Mouse (Mus musculus) kidney, postnatal 25 days (tissue): ENCODE measurements around the gene Fblim1.

ENCODE experiments used
- DNase-seq, 2 experiments: peaks; one replicate each; pipeline ENCODE4 v3.0.0; 2021; ENCODE audit warnings: mixed read lengths in 2 of 2

The Fblim1 gene

DNA sequence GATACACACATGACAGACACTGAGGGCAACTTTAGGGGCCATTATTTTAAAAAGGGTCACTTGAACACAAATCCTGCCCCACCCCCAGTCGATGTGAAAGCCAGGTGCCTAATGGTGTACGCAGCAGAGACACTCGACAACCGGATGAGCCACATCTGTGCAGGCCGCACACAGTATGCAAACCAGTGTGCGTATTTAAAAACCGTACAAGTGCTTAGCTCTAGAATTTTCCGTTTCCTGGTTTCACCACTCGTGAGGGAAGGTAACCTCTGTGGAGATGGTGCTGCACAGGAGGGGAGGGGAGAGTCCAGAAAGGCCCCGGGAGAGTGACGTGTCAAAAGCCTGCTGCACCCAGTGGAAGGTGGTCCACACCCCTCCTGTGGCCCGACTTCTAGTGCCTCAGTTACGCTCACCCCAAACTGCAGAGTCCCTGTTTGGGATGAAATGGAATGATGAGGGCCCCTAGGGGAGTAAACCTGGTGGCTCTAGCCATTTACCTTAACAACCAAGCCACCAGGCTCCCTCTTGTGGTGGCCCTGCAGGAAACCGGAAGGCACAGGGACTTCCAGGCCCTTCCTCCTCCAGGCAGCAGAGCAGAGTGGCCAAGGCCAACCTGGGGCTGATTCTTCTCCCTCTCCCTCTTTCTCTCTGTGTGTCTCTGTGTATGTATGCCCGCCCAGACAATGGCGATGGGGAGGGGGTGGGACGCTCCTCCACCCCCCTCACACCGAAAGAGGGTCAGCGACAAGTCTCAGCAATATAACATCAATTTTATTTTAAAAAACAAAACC, 19.3 kb upstream of the Fblim1 start:
- DNase-seq = peak; percentile 70 to 80

DNA sequence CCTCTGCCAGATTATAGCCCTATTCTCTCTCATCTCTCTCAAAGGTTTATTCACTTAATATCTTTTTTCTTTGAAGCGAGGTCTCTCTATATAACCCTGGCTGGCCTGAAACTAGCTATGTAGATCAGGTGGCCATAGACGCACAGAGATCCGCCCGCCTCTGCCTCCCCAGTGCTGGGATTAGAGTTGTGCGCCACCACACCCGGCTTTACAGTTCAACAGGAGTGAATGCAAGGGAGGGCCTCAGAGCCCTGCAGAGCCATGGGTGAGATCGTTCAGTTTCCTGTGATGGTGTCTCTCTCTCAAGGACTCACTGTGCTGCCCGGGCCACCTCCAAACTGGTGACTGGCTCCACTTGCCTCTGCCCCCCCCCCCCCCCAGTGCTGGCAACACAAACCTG, 18.2 kb upstream of the Fblim1 start:
- no peak for DNase-seq

GRCm38 (mm10) chr4:141623666-141624065, 17.8 kb upstream of the Fblim1 start, which contains the start of gene Slc25a34:
Gene Slc25a34, minus strand, starts transcription at chr4:141623821.
- peak; percentile 83 to 96 for DNase-seq

DNA sequence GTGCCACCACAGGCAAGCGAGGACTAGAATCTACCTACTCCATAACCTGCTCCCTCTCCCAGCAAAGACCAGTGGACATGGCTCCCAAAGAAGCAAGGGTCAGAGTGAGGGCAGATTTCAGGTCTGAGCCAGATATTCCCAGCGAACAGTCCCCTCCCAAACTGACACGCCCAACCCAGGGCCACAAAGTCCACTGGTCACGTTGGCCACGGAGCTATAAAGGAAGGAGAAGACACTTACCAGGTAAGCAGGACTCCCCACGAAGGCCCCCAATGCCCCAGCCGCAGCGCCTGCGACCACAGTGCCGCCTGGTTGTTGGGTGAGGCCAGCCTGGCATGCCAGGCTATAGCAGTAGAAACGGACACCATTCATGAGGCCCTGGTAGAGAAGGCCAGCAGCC, 17.1 kb upstream of the Fblim1 start:
- DNase-seq = peak; percentile 78 to 91

DNA sequence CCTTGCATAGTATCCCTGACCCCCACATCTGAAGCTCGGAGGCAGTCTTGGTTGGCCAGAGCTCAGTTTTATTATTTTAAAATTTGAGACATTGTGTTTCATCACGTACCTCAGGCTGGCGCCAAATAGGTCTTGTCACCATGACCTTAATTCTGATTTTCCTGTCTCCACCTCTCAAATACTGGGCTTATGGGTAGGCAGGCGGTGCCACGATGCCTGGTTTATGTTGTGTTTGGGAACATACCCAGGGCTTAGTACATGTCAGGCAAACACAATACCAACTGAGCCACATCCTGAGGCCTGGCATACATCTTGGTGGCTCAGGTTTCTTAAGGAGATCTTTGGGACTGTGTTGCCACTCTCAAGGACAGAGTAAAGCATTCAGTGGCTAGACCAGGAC, 16.7 kb upstream of the Fblim1 start:
- DNase-seq = no peak

- peak in 1 of 2 experiments; percentile 77 for DNase-seq
Measured at GRCm38 (mm10) chr4:141622091-141622490, 16.2 kb upstream of the Fblim1 start.

- DNase-seq = no peak
Measured at GRCm38 (mm10) chr4:141621297-141621696, 15.4 kb upstream of the Fblim1 start.

- no peak for DNase-seq
Measured at GRCm38 (mm10) chr4:141619299-141619883, 13.5 kb upstream of the Fblim1 start.

DNA sequence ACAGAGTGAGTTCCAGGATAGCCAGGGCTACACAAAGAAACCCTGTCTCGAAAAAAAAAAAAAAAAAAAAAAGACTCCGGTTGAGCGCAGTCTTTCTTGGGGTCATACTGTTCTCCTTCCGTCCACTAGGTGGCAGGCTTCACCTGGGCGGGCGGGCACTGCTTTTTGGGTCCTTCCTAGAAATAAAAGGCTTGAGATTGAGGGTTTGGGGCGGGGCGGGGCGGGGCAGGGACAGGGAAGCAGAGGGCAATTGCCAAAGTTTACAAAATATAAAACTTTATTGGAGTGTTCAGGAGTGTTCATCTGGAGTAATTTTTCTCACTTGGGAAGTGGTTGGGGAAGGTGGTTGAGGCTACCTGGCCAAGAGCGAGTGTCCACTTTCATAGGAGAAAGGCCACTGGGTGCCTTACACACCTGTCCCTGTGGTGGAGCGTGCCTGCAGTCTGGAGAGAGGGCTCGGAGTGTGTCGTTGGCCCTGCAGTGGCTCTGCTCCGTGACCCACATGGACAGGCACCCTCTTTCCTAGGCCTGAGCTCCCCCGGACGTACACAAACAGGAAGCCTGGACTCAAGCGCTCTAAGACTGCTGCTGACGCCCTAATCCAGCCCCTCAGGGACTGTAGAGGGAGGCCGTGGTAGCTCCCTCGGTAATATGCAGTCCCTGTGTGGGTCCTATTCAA, 12.8 kb upstream of the Fblim1 start, which contains the start of gene Tmem82:
Gene Tmem82 (minus strand): TSS at position 69 of the 679 bp plus-strand sequence.
- peak; percentile 70 to 75 for DNase-seq

- peak; percentile 87 to 93 for DNase-seq
Measured at GRCm38 (mm10) chr4:141617863-141618564, 12.1 kb upstream of the Fblim1 start.

- DNase-seq = peak; percentile 81 to 88
Measured at GRCm38 (mm10) chr4:141617299-141617698, 11.4 kb upstream of the Fblim1 start.

GRCm38 (mm10) chr4:141616811-141617210, 10.9 kb upstream of the Fblim1 start:
- no peak for DNase-seq

GRCm38 (mm10) chr4:141614946-141615345, 9.1 kb upstream of the Fblim1 start:
- DNase-seq = no peak

GRCm38 (mm10) chr4:141609538-141609937, 3.6 kb upstream of the Fblim1 start:
- DNase-seq = peak; percentile 61 to 75

DNA sequence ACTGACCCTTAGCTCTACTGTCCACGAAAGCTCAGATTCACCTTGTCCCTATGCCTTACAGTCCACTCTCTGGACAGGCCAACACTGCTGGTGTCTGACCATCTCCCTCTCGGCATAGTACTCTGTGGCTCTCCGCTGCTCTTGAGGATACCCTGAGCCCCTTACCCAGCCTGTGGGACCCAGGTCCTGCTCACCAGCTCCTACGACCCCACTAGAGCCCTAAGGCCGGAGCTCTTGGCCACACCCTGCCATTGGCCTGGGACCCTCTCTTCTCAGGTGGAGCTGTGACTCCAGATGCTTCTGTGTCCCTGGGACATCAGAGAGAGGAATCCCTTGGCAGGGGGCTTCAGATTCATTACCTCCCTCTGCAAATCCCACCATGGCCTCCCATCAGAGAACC, 475 bp downstream of the Fblim1 start:
- DNase-seq = no peak

GRCm38 (mm10) chr4:141604493-141604892, 1.4 kb downstream of the Fblim1 start:
- peak; percentile 90 to 92 for DNase-seq

DNA sequence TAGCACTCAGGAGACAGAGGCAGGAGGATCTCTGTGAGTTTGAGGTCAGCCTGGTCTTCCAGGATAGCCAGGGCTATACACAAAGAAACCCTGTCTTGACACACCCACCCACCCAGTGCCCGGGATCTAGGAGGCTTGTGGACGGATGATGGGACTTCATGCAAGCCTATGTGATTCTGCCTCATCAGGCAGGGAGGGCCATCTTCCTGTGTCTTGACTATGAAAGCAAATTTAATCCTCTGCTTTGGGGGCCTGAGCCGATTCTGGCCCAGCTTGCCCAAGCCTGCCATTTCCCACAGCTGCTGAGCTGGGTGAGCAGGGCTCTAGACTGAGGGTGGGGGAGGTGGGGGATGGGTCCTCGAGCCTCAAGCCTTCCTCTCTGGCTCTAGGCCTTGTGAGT, 2.0 kb downstream of the Fblim1 start:
- DNase-seq = no peak

- DNase-seq = peak; percentile 51 to 66
Measured at GRCm38 (mm10) chr4:141602523-141603223, 3.2 kb downstream of the Fblim1 start.

DNA sequence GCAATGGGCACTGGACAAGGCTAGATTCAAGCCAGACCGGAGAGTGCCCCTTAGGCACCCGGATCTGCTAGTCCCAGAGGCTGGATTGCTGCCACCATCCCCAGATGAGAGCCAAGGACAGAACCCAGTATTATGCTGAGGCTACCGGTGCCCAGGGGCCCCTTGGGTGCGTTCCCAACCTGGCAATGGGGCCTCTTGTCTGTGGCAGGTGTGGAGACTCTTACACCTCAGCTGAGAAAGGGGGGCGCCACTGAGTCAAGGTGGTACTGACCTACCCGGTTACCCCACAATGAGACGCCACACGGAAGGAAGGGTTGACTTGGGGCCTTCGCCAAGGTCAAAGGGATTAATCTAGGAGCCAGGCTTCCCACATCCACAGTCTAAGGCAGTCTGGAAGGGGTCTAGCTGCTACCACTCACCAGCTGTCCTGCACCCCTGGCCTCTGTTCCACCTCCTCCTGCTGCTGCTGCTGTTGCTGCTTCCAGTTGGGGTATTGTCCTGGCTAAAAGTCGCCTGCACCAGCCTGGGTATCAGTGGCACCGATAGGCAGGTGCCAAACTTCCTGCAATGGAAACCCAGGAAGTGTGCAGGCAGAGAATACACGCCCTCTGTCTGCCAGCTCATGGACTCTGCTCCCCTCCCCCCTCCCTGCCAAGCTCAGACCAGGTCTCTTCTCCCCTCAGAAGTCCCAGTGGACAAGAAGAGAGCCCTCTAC, 4.6 kb downstream of the Fblim1 start:
- DNase-seq = peak; percentile 35 to 57

GRCm38 (mm10) chr4:141600364-141600763, 5.5 kb downstream of the Fblim1 start:
- no peak for DNase-seq
